Mouse (Mus musculus): ENCODE data around the gene Klhl3.

DNA sequence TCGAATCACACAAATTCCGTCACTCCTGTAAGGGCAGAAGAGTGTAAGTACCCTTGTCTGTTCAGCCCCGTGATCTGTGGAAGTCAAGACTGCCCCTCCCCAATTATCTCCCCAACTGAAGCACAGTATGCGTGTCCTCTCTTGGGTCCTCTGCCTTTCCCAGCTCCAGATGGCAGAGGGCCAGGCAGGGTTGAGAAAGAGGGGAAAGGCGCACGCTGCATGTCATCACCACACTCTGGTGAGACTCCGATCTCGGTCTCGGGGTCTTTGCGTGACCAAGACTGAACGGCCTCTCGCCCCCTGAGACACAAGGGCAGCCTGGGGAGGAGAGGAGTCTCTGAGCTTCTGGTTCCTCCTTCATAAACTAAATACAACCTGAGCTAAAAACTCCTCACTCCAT is 42.9 kb downstream of the Klhl3 start:
- TF ChIP-seq CTCF (conservative IDR thresholded peaks at IDR 0.05; ENCODE audit: low read length) = no peak
- TF ChIP-seq NANOG (IDR thresholded peaks at IDR 0.05; ENCODE audit: borderline replicate concordance, low read length) = no peak

All from E14TG2a.4 (cell line).